Mouse (Mus musculus) thymus, postnatal 0 days (tissue): ENCODE results near the gene Rsph9. TPM values are rescaled to one million over a fixed set of nuclear protein-coding genes. Genes with fewer than 3 reads are reported as not detected.
A peak's percentile ranks its signal among the peaks of the same experiment; 100 is the strongest.

Source experiments
- DNase-seq: peaks from one replicate; pipeline ENCODE4 v3.0.0-alpha.2; 2015; ENCODE audit warnings: low spot score
- polyA plus RNA-seq: library from polyadenylated mRNA; unstranded; fragments of >200 nt; fragmentation: Nextera tagmentation; extraction: Ambion mirVana; gene quantifications from 2 replicates; pipeline ENCODE4 v1.2.1, GENCODE M21; 2015

Gene Rsph9
- 2.0 and 2.7 TPM in 2 replicates for polyA plus RNA-seq

- peak; percentile 71 for DNase-seq
These were observed at the start of gene Rsph9 for GRCm38 (mm10) chr17:46143578-46144423. Gene Rsph9, minus strand, starts transcription at chr17:46144216.

GRCm38 (mm10) chr17:46188829-46189228, 44.8 kb upstream of the Rsph9 start:
- no peak for DNase-seq

GRCm38 (mm10) chr17:46182273-46182672, 38.3 kb upstream of the Rsph9 start:
- no peak for DNase-seq

- DNase-seq: peak; percentile 63
These were observed 26.5 kb upstream of the Rsph9 start for GRCm38 (mm10) chr17:46170538-46170937.

- no peak for DNase-seq
These were observed 24.8 kb upstream of the Rsph9 start for GRCm38 (mm10) chr17:46168768-46169167.

GRCm38 (mm10) chr17:46168318-46168717, 24.3 kb upstream of the Rsph9 start:
- no peak for DNase-seq

- DNase-seq: no peak
These were observed 23.0 kb upstream of the Rsph9 start for GRCm38 (mm10) chr17:46167014-46167413.

GRCm38 (mm10) chr17:46166270-46166669, 22.3 kb upstream of the Rsph9 start:
- DNase-seq: no peak

- DNase-seq: no peak
These were observed 21.4 kb upstream of the Rsph9 start for GRCm38 (mm10) chr17:46165460-46165859.

- no peak for DNase-seq
These were observed 20.8 kb upstream of the Rsph9 start for GRCm38 (mm10) chr17:46164791-46165190.

GRCm38 (mm10) chr17:46164301-46164700, 20.3 kb upstream of the Rsph9 start:
- no peak for DNase-seq

- peak; percentile 83 for DNase-seq
These were observed 19.0 kb upstream of the Rsph9 start for GRCm38 (mm10) chr17:46162951-46163421.

GRCm38 (mm10) chr17:46162551-46162950, 18.5 kb upstream of the Rsph9 start:
- DNase-seq: no peak

GRCm38 (mm10) chr17:46161710-46162109, 17.7 kb upstream of the Rsph9 start:
- DNase-seq: no peak

- peak; percentile 62 for DNase-seq
These were observed 17.2 kb upstream of the Rsph9 start for GRCm38 (mm10) chr17:46161179-46161578.

- peak; percentile 99 for DNase-seq
These were observed 16.7 kb upstream of the Rsph9 start, which contains the start of gene Gtpbp2 for GRCm38 (mm10) chr17:46160686-46161085. Gene Gtpbp2, plus strand, starts transcription at chr17:46161032.

GRCm38 (mm10) chr17:46160090-46160662, 16.2 kb upstream of the Rsph9 start:
- DNase-seq: peak; percentile 92

GRCm38 (mm10) chr17:46159236-46159635, 15.2 kb upstream of the Rsph9 start:
- DNase-seq: no peak

- DNase-seq: no peak
These were observed 13.1 kb upstream of the Rsph9 start for GRCm38 (mm10) chr17:46157131-46157530.

- no peak for DNase-seq
These were observed 12.7 kb upstream of the Rsph9 start for GRCm38 (mm10) chr17:46156680-46157079.

- no peak for DNase-seq
These were observed 10.3 kb upstream of the Rsph9 start for GRCm38 (mm10) chr17:46154336-46154735.
